Mouse (Mus musculus) ovary, postnatal 36 days (tissue): ENCODE results near the gene Cdc34.

Experiments used
- DNase-seq: peaks from one replicate; pipeline ENCODE4 v3.0.0; 2022; ENCODE audit warnings: low spot score, mixed read lengths

The Cdc34 gene

DNA sequence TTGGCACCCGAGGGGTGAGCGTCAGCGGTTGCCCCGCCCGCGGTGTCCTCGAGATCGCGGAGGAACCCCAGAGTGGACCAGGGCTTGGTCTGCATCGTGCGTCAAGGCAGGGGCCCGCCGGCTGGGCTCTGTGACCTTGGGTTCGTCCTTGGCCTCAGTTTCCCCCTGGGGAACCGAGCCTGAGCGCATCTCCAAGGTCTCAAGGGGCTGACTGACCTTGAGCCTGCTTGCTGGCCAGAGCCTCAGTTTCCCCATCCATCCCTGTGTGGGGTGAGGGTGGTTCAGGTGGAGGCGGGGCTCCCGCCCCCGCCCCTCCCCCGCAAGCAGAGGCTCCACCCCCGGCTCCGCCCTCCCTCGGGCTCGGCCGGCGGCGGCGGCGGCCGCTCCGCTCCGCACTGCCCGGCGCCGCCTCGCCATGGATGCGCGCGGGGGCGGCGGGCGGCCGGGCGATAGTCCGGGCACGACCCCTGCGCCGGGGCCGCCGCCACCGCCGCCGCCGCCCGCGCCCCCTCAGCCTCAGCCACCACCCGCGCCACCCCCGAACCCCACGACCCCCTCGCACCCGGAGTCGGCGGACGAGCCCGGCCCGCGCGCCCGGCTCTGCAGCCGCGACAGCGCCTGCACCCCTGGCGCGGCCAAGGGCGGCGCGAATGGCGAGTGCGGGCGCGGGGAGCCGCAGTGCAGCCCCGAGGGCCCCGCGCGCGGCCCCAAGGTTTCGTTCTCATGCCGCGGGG lies 34.4 kb downstream of the Cdc34 start, which contains the start of gene Hcn2:
Gene Hcn2 (plus strand): TSS at position 381 of the 734 bp plus-strand sequence.
- DNase-seq = peak; percentile 37

DNA sequence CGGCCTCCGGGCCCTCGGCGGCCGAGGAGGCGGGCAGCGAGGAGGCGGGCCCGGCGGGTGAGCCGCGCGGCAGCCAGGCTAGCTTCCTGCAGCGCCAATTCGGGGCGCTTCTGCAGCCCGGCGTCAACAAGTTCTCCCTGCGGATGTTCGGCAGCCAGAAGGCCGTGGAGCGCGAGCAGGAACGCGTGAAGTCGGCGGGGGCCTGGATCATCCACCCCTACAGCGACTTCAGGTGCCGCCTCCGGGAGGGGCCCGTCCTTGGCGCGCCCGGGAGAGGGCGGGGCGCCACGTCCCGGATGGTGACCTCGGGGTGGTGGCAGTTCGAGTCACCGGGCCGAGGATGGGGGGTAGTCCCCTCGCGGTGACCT lies 35.0 kb downstream of the Cdc34 start:
- DNase-seq = peak; percentile 32

DNA sequence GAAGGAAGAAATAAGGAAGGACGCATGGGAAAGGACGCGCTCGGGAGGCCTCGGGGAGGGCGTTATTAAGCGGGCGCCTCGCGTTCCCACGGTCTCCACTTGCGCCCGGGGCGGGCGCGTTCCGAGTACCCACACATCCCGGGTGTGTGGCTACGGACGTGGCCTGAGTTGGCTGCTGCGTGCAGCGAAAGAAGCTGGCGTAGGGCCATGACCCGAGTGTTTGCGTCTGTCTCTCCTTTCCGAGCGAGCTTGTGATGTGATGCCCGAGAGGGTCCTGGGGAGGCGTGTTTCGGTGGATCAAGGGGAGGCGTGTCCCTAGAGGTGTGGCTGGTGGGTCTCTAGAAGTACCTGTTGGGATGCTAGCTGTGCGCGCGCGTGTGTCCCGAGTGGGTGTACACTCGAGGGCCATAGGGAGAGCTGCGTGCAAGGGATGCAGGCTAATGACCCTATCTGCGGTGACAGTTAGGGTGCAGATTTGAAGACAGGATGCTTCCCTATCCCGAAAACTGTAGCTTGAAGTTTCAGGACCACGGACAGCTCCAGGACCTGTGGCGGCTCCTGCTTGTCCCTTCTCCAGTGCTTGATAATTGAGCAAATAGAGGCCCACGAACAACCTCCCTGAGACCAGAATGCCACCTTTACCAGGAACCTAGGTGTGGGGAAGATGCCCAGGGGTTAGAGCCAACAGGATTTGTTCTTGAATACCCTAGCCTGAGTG lies 35.8 kb downstream of the Cdc34 start:
- DNase-seq = peak; percentile 69

DNA sequence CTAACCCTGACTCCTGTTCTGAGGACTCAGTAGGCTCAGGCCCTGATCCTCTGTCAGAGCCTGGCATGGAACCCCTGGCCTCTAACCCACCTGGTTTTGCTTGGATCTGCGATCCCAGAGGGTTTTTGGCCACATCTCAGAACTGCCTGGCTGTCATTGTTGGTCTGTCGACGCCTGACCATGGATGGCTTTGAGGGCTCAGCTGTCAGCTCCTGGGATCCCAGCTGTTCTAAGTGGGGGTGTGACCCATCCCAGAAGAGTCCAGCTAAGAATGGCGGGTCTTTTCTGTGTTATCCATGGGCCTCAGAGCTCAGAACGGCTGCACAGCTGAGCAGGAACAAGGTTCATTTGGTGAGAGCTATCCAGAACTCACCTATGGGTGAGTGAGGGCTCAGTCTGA lies 39.1 kb downstream of the Cdc34 start:
- DNase-seq = no peak

DNA sequence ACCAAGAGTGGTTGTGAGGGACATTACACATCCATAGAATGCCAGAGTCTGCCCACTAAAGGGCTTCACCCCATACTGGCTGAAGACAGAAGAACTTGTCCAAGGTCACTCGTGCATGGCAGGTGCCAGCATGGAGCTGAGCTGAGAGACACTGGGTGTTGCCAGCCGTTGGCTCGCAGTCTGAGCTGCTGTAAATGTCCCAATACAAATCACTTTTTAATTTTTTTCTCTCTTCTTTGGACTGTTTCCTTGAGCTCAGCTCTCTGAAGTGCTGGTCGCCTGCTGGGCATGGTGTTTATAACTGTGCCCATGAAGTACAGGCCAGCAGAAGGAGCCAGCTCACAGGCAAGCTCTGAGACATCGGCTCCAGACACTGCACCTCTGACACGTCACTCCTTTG lies 41.1 kb downstream of the Cdc34 start:
- no peak for DNase-seq

DNA sequence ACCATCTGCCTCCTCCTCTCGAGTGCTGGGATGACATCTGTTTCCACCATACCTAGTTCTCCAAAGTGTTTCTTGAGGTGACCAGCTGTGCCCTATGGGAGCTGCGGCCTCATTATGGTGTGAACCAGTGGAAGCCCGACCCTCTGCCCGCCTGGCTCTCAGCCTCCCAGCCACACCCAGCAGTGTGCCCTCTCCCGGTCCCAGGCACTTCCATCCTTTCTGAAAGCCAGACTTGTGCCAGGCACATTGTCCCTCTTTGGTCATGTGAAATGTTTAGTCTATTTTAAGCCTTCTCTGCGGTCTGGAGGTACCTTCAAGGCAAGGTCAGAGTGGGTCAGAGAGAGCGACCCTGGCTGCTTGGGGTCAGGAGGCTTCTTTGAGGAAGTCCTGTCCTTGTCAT lies 41.7 kb downstream of the Cdc34 start:
- DNase-seq = no peak

DNA sequence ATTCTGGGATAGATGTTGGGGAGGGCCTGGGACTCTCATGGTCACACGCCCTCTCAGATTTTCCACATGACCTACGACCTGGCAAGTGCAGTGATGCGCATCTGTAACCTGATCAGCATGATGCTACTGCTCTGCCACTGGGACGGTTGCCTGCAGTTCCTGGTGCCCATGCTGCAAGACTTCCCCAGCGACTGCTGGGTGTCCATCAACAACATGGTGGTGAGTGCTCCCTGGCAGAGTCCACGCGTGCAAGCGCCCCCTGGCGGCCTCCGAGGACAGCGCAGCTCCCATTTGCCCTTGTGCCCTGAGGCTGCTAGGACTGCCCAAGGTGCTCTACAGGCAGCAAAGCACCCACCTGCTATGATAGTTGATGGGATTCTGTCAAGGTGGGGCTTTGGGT lies 44.1 kb downstream of the Cdc34 start:
- DNase-seq = no peak

DNA sequence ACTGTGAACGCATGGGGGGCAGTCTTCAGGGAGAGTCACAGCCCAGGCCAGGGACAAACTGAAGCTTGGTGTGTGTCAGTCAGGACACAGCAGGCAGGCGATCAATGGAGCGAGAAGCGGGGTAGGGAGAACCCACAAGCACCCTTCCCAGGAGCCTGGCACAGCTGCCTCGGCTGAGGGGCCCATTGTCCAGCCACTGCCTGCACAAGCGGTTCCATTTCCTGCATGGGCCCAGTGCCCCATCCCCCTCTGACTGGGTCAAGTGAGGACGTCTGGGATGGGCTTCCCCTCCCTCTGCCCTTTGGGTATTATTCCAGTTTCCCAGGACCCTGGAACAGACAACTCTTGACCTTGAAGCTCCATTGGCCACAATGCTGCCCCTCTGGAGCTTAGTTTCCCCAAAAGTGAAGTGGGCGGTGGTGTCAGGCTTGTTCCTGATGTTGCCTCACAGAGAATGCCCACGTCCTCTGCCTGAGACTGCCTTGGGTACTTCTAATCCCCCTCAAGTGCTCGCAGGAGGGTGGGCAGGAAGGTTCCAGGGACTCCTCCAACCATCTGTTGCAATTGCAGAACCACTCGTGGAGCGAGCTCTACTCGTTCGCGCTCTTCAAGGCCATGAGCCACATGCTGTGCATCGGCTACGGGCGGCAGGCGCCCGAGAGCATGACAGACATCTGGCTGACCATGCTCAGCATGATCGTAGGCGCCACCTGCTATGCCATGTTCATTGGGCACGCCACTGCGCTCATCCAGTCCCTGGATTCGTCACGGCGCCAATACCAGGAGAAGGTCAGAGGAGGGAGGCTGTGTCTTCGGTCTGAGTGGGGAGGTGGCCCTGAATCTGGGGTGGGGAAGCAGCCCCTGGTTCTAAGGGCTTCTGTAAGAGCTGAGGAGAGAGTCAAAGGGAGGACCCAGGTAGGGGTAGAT lies 46.6 kb downstream of the Cdc34 start:
- no peak for DNase-seq

DNA sequence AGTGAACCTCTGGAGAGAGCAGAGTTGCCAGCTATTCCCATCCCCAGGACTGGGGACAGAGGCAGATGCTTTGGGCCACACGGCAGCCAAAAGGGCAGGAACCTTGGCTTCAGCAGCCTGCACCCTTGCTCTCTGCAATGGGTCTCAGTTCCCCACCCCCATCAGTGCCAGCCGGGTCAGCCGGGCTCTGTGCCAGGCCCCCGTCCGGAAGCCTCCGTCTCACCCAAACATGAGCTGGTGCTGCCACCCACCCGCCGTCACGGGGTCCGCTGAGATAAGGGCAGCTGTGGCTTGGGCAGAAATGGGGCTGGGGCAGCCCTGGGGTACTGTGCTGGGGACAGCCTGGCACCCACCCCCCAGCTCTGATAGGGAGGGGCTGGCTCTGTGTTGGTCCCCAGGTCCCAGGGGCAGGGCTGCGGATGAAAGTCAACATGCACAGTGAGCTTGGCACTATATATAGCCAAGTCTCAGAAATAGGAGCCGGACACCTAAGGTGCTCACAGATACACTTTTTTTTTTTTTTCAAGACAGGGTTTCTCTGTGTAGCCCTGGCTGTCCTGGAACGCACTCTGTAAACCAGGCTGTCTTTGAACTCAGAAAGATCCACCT lies 47.5 kb downstream of the Cdc34 start:
- peak; percentile 53 for DNase-seq

DNA sequence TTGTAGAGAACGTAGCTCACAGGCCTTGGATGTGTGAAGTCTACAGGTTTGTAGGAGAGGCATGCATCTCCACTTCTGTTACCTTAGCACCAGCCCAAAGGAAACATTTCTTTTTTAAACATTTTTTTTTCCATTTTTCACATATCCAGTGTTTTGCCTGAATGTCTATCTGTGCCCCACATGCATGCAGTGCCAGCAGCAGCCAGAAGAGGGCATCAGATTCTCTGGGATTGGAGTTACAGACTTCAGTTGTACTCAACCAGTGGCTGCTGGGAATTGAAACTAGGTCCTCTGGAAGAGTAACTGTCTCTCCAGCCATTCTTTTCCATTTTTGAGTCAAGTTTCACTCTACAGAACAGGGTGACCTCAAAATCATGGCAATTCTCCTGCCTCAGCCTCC lies 50.5 kb downstream of the Cdc34 start:
- DNase-seq = no peak

DNA sequence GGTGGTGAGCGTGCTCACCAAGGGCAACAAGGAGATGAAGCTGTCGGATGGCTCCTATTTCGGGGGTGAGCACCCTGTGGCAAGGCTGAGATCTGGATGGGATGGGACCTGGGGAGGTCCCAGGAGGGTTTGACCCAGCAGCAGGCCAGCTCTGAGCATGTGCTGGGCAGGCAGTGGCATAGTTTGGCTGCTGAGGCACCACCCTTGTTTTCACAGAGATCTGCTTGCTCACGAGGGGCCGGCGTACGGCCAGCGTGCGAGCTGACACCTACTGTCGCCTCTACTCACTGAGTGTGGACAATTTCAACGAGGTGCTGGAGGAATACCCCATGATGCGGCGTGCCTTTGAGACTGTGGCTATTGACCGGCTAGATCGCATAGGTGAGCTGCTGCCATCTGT lies 51.9 kb downstream of the Cdc34 start:
- DNase-seq = no peak

DNA sequence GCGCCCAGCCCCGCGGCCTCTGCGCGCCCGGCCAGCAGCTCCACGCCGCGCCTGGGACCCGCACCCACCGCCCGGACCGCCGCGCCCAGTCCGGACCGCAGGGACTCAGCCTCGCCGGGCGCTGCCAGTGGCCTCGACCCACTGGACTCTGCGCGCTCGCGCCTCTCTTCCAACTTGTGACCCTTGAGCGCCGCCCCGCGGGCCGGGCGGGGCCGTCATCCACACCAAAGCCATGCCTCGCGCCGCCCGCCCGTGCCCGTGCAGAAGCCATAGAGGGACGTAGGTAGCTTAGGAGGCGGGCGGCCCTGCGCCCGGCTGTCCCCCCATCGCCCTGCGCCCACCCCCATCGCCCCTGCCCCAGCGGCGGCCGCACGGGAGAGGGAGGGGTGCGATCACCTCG lies 53.4 kb downstream of the Cdc34 start:
- no peak for DNase-seq

DNA sequence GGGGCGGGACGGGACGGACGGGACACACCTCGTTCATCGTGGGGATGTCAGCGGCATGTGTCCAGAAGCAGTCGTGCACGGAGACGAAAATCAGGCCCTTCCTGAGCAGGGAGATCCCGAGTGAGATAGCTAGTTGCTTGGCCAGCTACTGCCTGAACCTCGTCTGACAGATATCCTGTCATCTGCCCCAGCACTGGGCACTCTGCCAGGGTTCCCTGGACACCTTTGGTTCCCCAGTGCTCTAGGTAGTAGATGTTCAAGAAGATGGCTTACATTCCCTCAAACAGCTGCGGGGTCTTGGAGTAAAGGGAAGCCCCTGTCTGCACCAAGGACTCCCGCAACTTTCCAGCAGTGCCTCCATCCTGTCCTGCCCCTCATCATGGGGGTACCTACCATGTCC lies 54.7 kb downstream of the Cdc34 start:
- DNase-seq = no peak
